Mouse (Mus musculus): ENCODE measurements around the gene Depdc5. TPM values are rescaled to one million over a fixed set of nuclear protein-coding genes. Genes with fewer than 3 reads are reported as not detected.

Depdc5 gene
- polyA plus RNA-seq, 1 experiment from 2014 or later = 40.3 TPM

GRCm38 (mm10) chr5:32961616-32962015 lies 98.1 kb downstream of the Depdc5 start:
- WGBS = 88% methylated on average over 3 of the region's 3 CpGs
- H3K4me1 ChIP-seq (replicated peaks; ENCODE audit: control insufficient read depth, insufficient read depth, low read length) = no peaks in the 10 kb centered on the region
- no peaks in the 10 kb centered on the region; the same call in 1 of the 2 replicates for H3K36me3 ChIP-seq (ENCODE audit: control insufficient read depth, insufficient read depth, low read length)
- ATAC-seq (replicated peaks; ENCODE audit: low FRiP score) = no peak
- no peak for DNase-seq (ENCODE audit: low spot score)
- no peaks in the 10 kb centered on the region for H3K27me3 ChIP-seq (ENCODE audit: control insufficient read depth, insufficient read depth, low read length)
- no peaks in the 10 kb centered on the region for H3K9me3 ChIP-seq (ENCODE audit: control insufficient read depth, low read length)
- H3K4me3 ChIP-seq (ENCODE audit: low read depth, low read length) = no peak overlapping the region
- H3K4me2 ChIP-seq (ENCODE audit: low read depth, low read length, severe bottlenecking) = no peak overlapping the region
- H3K9ac ChIP-seq (ENCODE audit: low read length) = no peak overlapping the region
- H3K27ac ChIP-seq (ENCODE audit: low read depth, low read length) = no peak overlapping the region

- no peak overlapping the region for H3K4me3 ChIP-seq (ENCODE audit: low read depth, low read length)
- ATAC-seq (replicated peaks; ENCODE audit: low FRiP score) (no peak), DNase-seq (ENCODE audit: low spot score) (no peak)
- H3K36me3 ChIP-seq (ENCODE audit: control insufficient read depth, insufficient read depth, low read length) = no peaks in the 10 kb centered on the region; the same call in 1 of the 2 replicates
- no peak overlapping the region for H3K9ac ChIP-seq (ENCODE audit: low read length)
- H3K9me3 ChIP-seq (ENCODE audit: control insufficient read depth, low read length) = no peaks in the 10 kb centered on the region
- H3K4me1 ChIP-seq (replicated peaks; ENCODE audit: control insufficient read depth, insufficient read depth, low read length) = no peaks in the 10 kb centered on the region
- no peaks in the 10 kb centered on the region for H3K27me3 ChIP-seq (ENCODE audit: control insufficient read depth, insufficient read depth, low read length)
- 98% methylated on average over 1 of the region's 1 CpGs for WGBS
- no peak overlapping the region for H3K27ac ChIP-seq (ENCODE audit: low read depth, low read length)
- H3K4me2 ChIP-seq (ENCODE audit: low read depth, low read length, severe bottlenecking) = no peak overlapping the region
These were observed 99.1 kb downstream of the Depdc5 start for GRCm38 (mm10) chr5:32962581-32962980.

DNA sequence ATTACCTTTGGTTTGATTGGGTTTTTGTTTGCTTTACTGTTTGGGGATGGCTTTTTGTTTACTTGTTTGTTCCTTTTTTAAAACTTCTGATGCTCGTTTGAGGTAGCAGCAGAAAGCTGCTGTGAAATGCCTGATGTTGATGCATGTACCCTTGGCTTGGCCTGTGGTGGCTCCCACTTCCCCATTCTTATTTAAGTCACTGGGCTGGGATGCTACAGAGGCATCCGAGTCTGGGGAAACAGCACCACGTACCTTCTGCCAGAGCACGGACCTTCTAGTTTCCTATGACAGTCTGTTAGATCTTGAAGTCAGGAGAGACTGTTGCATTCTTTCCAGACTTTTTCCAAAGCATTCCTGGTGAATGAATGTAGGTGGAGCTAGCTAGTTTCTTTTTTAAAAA lies 113.0 kb downstream of the Depdc5 start:
- Histone ChIP-seq H3K27ac (ENCODE audit: low read depth, low read length) (no peak overlapping the region), H3K9ac (ENCODE audit: low read length) (no peak overlapping the region), H3K9me3 (ENCODE audit: control insufficient read depth, low read length) (no peaks in the 10 kb centered on the region), H3K27me3 (ENCODE audit: control insufficient read depth, insufficient read depth, low read length) (no peaks in the 10 kb centered on the region), H3K36me3 (ENCODE audit: control insufficient read depth, insufficient read depth, low read length) (peaks cover 2% of the 10 kb centered on the region; the same call in 1 of the 2 replicates), H3K4me2 (ENCODE audit: low read depth, low read length, severe bottlenecking) (no peak overlapping the region), H3K4me3 (ENCODE audit: low read depth, low read length) (no peak overlapping the region), H3K4me1 (replicated peaks; ENCODE audit: control insufficient read depth, insufficient read depth, low read length) (no peaks in the 10 kb centered on the region)
- no peak for DNase-seq (ENCODE audit: low spot score)
- no peak for ATAC-seq (replicated peaks; ENCODE audit: low FRiP score)
- 90% methylated on average over 4 of the region's 4 CpGs for WGBS

DNA sequence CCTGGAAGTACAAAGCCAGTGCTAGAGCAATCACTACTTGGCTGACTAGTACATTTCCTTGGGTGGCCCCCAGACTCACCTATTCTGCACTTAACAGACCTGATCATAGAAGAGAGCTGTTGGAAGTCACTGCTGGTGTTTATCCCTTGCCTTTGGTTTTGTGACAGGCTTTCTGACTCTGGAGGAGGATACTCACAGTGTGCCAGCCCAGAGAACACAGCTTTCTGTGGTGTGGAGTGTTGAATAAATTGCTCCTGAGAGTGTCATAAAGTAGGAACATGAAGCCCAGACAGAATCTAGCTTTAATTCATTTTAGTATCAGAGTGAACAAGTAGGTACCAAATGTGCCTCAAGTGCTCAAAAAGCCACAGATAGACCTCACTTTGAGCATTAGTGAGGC lies 113.7 kb downstream of the Depdc5 start:
- no peak for ATAC-seq (replicated peaks; ENCODE audit: low FRiP score)
- Histone ChIP-seq H3K9me3 (ENCODE audit: control insufficient read depth, low read length) (no peaks in the 10 kb centered on the region), H3K9ac (ENCODE audit: low read length) (no peak overlapping the region), H3K27ac (ENCODE audit: low read depth, low read length) (no peak overlapping the region), H3K4me3 (ENCODE audit: low read depth, low read length) (no peak overlapping the region), H3K4me2 (ENCODE audit: low read depth, low read length, severe bottlenecking) (no peak overlapping the region), H3K36me3 (ENCODE audit: control insufficient read depth, insufficient read depth, low read length) (peaks cover 2% of the 10 kb centered on the region; the same call in 1 of the 2 replicates), H3K27me3 (ENCODE audit: control insufficient read depth, insufficient read depth, low read length) (no peaks in the 10 kb centered on the region), H3K4me1 (replicated peaks; ENCODE audit: control insufficient read depth, insufficient read depth, low read length) (no peaks in the 10 kb centered on the region)
- DNase-seq (ENCODE audit: low spot score) = no peak

DNA sequence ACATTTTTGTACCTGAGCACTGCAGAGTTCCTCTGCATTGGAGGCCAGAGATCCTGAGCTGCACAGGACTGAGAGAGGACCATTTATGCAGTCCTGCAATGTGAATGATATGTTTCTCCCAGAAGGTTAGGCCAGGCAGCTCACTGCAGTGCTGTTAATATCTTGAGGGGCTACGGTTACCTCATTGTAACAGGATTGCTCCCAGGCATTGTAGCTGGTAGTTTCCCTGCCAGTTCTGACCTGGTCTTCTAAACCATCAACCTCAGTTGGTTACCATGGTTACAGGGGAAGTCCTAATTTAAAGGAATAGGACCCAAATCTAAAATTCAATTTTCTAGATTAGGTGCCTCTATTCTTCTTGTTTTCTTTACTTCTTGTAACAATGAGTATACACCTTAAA lies 121.9 kb downstream of the Depdc5 start:
- Histone ChIP-seq H3K27me3 (ENCODE audit: control insufficient read depth, insufficient read depth, low read length) (no peaks in the 10 kb centered on the region), H3K4me1 (replicated peaks; ENCODE audit: control insufficient read depth, insufficient read depth, low read length) (no peaks in the 10 kb centered on the region), H3K4me3 (ENCODE audit: low read depth, low read length) (no peak overlapping the region), H3K36me3 (ENCODE audit: control insufficient read depth, insufficient read depth, low read length) (peaks cover 7% of the 10 kb centered on the region), H3K9ac (ENCODE audit: low read length) (no peak overlapping the region), H3K27ac (ENCODE audit: low read depth, low read length) (no peak overlapping the region), H3K9me3 (ENCODE audit: control insufficient read depth, low read length) (no peaks in the 10 kb centered on the region), H3K4me2 (ENCODE audit: low read depth, low read length, severe bottlenecking) (no peak overlapping the region)
- ATAC-seq (replicated peaks; ENCODE audit: low FRiP score) (no peak), DNase-seq (ENCODE audit: low spot score) (no peak)
- 83% methylated on average over 1 of the region's 1 CpGs for WGBS

DNA sequence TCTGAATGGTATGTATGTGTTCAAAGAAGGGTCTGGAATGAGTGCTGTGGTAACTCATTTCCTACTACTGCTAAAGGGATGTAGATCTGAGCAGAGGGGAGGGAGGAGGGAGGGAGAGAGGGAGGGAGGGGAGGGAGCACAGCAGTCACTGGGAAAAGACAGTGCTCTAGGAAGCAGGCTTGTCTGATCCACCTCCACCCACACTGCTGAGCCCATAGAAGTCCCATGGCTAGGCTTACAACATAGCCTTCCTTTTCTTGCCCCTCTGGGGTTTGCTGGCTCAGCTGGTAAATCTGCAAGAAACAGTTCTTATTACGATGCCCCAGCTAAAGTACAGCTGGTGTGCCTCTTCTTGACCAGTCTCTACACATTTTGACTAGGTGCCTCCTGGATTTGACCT lies 124.4 kb downstream of the Depdc5 start:
- no peak overlapping the region for H3K27ac ChIP-seq (ENCODE audit: low read depth, low read length)
- no peaks in the 10 kb centered on the region for H3K27me3 ChIP-seq (ENCODE audit: control insufficient read depth, insufficient read depth, low read length)
- no peaks in the 10 kb centered on the region for H3K4me1 ChIP-seq (replicated peaks; ENCODE audit: control insufficient read depth, insufficient read depth, low read length)
- peaks cover 4% of the 10 kb centered on the region for H3K36me3 ChIP-seq (ENCODE audit: control insufficient read depth, insufficient read depth, low read length)
- WGBS = 90% methylated on average over 1 of the region's 1 CpGs
- H3K9me3 ChIP-seq (ENCODE audit: control insufficient read depth, low read length) = no peaks in the 10 kb centered on the region
- no peak for DNase-seq (ENCODE audit: low spot score)
- ATAC-seq (replicated peaks; ENCODE audit: low FRiP score) = no peak
- H3K4me3 ChIP-seq (ENCODE audit: low read depth, low read length) = no peak overlapping the region
- no peak overlapping the region for H3K4me2 ChIP-seq (ENCODE audit: low read depth, low read length, severe bottlenecking)
- no peak overlapping the region for H3K9ac ChIP-seq (ENCODE audit: low read length)

- Histone ChIP-seq H3K9me3 (ENCODE audit: control insufficient read depth, low read length) (no peaks in the 10 kb centered on the region), H3K27ac (ENCODE audit: low read depth, low read length) (no peak overlapping the region), H3K36me3 (ENCODE audit: control insufficient read depth, insufficient read depth, low read length) (no peaks in the 10 kb centered on the region; the same call in 1 of the 2 replicates), H3K4me2 (ENCODE audit: low read depth, low read length, severe bottlenecking) (no peak overlapping the region), H3K9ac (ENCODE audit: low read length) (no peak overlapping the region), H3K27me3 (ENCODE audit: control insufficient read depth, insufficient read depth, low read length) (no peaks in the 10 kb centered on the region), H3K4me1 (replicated peaks; ENCODE audit: control insufficient read depth, insufficient read depth, low read length) (no peaks in the 10 kb centered on the region), H3K4me3 (ENCODE audit: low read depth, low read length) (no peak overlapping the region)
- DNase-seq (ENCODE audit: low spot score) (no peak), ATAC-seq (replicated peaks; ENCODE audit: low FRiP score) (no peak)
- 83% methylated on average over 13 of the region's 13 CpGs for WGBS
These were observed 126.6 kb downstream of the Depdc5 start for GRCm38 (mm10) chr5:32989959-32990640.

- H3K36me3 ChIP-seq (ENCODE audit: control insufficient read depth, insufficient read depth, low read length) = no peaks in the 10 kb centered on the region; the same call in 1 of the 2 replicates
- no peak overlapping the region for H3K4me2 ChIP-seq (ENCODE audit: low read depth, low read length, severe bottlenecking)
- H3K4me1 ChIP-seq (replicated peaks; ENCODE audit: control insufficient read depth, insufficient read depth, low read length) = no peaks in the 10 kb centered on the region
- no peak overlapping the region for H3K9ac ChIP-seq (ENCODE audit: low read length)
- H3K4me3 ChIP-seq (ENCODE audit: low read depth, low read length) = no peak overlapping the region
- H3K27me3 ChIP-seq (ENCODE audit: control insufficient read depth, insufficient read depth, low read length) = no peaks in the 10 kb centered on the region
- WGBS = 84% methylated on average over 8 of the region's 8 CpGs
- H3K9me3 ChIP-seq (ENCODE audit: control insufficient read depth, low read length) = no peaks in the 10 kb centered on the region
- H3K27ac ChIP-seq (ENCODE audit: low read depth, low read length) = no peak overlapping the region
- no peak for ATAC-seq (replicated peaks; ENCODE audit: low FRiP score)
- no peak for DNase-seq (ENCODE audit: low spot score)
These were observed 127.7 kb downstream of the Depdc5 start for GRCm38 (mm10) chr5:32991152-32991551.

DNA sequence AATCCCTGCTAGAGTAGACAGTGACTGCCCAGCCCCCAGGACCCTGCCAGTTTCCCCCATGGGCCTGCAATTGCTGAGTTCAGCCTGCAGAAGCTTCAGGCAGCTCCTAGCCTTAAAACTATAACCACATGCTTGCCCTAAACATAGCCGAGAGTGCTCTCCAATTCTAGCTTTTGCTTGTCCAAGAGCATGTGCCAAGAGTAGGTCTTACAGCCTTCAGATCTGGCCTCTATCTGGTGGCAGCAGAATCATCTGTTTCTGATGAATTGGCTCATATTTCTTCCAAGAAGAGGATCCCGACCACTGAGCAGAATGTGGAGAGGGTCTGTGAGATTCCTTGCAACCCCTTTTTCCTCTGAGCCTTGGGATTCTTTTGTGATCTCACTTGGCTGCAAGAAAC lies 131.0 kb downstream of the Depdc5 start:
- 62% methylated on average over 2 of the region's 2 CpGs for WGBS

More for the DNA sequence above, 131.0 kb downstream of the Depdc5 start:
- Histone ChIP-seq H3K36me3 (ENCODE audit: control insufficient read depth, insufficient read depth, low read length) (no peaks in the 10 kb centered on the region), H3K27me3 (ENCODE audit: control insufficient read depth, insufficient read depth, low read length) (no peaks in the 10 kb centered on the region), H3K9ac (ENCODE audit: low read length) (no peak overlapping the region), H3K27ac (ENCODE audit: low read depth, low read length) (no peak overlapping the region), H3K4me2 (ENCODE audit: low read depth, low read length, severe bottlenecking) (no peak overlapping the region), H3K4me1 (replicated peaks; ENCODE audit: control insufficient read depth, insufficient read depth, low read length) (no peaks in the 10 kb centered on the region), H3K9me3 (ENCODE audit: control insufficient read depth, low read length) (no peaks in the 10 kb centered on the region), H3K4me3 (ENCODE audit: low read depth, low read length) (no peak overlapping the region)
- ATAC-seq (replicated peaks; ENCODE audit: low FRiP score) = no peak
- no peak for DNase-seq (ENCODE audit: low spot score)

Data from forebrain, embryonic 11.5 days (tissue).